Mouse (Mus musculus): Measurements from ENCODE around the gene Prpf4b. TPM values are rescaled to one million over a fixed set of nuclear protein-coding genes. Genes with fewer than 3 reads are reported as not detected.

Gene Prpf4b
- total RNA-seq (2023) = 100 to 1,000 TPM; 184 to 202 TPM

DNA sequence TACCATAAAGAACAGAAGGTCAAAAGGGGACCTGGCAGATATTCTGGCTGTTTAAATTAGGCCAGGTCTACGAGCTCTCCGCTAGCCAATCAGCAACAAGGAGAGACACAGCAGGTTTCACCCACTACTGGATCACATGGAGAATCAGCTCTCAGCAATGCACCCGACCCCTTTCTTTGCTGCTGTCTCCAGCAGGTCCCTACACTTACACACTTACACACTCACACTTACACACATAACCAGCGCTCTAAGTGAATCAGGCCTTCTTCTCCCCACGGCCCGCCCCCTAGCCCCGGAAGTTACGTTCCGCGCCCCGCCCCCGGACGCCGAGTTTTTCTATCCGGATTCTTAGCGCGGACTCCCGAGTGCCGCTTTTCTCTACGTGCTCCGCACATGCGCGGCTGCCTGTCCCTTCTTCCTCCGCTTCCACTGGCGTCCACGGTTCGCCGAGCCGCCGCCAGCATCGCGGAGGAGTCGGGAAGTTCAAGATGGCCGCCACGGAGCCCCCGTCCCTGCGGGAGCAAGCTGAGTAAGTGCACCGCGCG, at the start of gene Prpf4b:
Gene Prpf4b (plus strand): TSS at position 137 of the 545 bp plus-strand sequence.

GRCm38 (mm10) chr13:34924210-34924609, 49.1 kb downstream of the Prpf4b start, which contains the start of the genes Fam217a and 4933417A18Rik:
Gene Fam217a, minus strand, starts transcription at chr13:34924310.
Gene 4933417A18Rik, plus strand, starts transcription at chr13:34924409.

Other genes with a start within 250 kb of the Prpf4b start
- gene Pxdc1, start 221.8 kb upstream of the Prpf4b start, total RNA-seq (2023) = 1 to 10 TPM in 1 of 2 experiments, under 1 TPM in 1; 0.92 to 4.8 TPM
- gene Fam50b, start 140.5 kb upstream of the Prpf4b start, total RNA-seq (2023) = not detected
- 1 to 10 TPM; 1.8 to 3.7 TPM for gene Fam217a, start 49.0 kb downstream of the Prpf4b start, total RNA-seq (2023)
- gene 4933417A18Rik, start 49.1 kb downstream of the Prpf4b start, total RNA-seq (2023) = not detected
- not detected for gene Eci3, start 88.5 kb downstream of the Prpf4b start, total RNA-seq (2023)
- gene Eci2, start 151.8 kb downstream of the Prpf4b start, total RNA-seq (2023) = 10 to 100 TPM; 27.6 to 37.9 TPM

All from T-cell, adult 66 days (primary cell).